In genomic region chr2:147364982-147365907, GRCm38 (mm10) we compare ENCODE assay signal across 8 mouse cellular contexts. TPM values are rescaled to one million over a fixed set of nuclear protein-coding genes. Genes with fewer than 3 reads are reported as not detected.
DNase-seq lines count a peak whose midpoint lies in the region; ATAC-seq and TF ChIP-seq lines count a peak whose summit lies in the region.

No protein-coding gene starts in this region.

- peak overlapping the region; percentile 73 for H3K4me2 ChIP-seq in heart, embryonic 12.5 days
- peak overlapping the region; percentile 58 for H3K4me2 ChIP-seq in heart, postnatal 0 days (ENCODE audit: low read depth, low read length)
- H3K4me2 ChIP-seq in midbrain, embryonic 14.5 days (ENCODE audit: low read length) = peak overlapping the region; percentile 47

- no peaks in the 10 kb centered on the region for H3K36me3 ChIP-seq in heart, embryonic 12.5 days
- no peaks in the 10 kb centered on the region for H3K36me3 ChIP-seq in heart, postnatal 0 days (replicated peaks; ENCODE audit: control insufficient read depth, insufficient read depth, low read length)
- no peaks in the 10 kb centered on the region for H3K36me3 ChIP-seq in midbrain, embryonic 14.5 days (ENCODE audit: control insufficient read depth, insufficient read depth, low read length)

- peaks cover 91% of the 10 kb centered on the region for H3K27me3 ChIP-seq in heart, embryonic 12.5 days (replicated peaks)
- H3K27me3 ChIP-seq in heart, postnatal 0 days (ENCODE audit: control insufficient read depth, insufficient read depth, low read length) = peaks cover 93% of the 10 kb centered on the region
- peaks cover 94% of the 10 kb centered on the region for H3K27me3 ChIP-seq in midbrain, embryonic 14.5 days (ENCODE audit: control insufficient read depth, insufficient read depth, low read length)

- under 1% methylated on average over 70 of the region's 80 CpGs for WGBS in heart, embryonic 12.5 days
- under 1% methylated on average over 50 of the region's 80 CpGs for WGBS in heart, postnatal 0 days
- under 1% methylated on average over 80 of the region's 80 CpGs for whole genome bisulfite sequencing in midbrain, embryonic 14.5 days

- no peak for DNase-seq in heart, adult 9 months (ENCODE audit: low spot score in 2 of 2)
- DNase-seq in adrenal gland, postnatal 25 days = peak; percentile 12
- DNase-seq in heart, postnatal 0 days (ENCODE audit: low spot score) = no peak
- DNase-seq in midbrain, embryonic 14.5 days = peak; percentile 47
- DNase-seq in left cerebral cortex, adult 18-20 months (ENCODE audit: low spot score in 2 of 2) = no peak
- no peak for DNase-seq in Muller cell, postnatal 12 days (ENCODE audit: inconsistent ontology term)
- DNase-seq in natural killer cell, adult 2 months (ENCODE audit: low spot score in 2 of 2) = no peak

- TF ChIP-seq EP300 in heart, postnatal 0 days (IDR thresholded peaks at IDR 0.05; ENCODE audit: low read depth) = no peak

- ATAC-seq in heart, embryonic 12.5 days (ENCODE audit: insufficient number of reproducible peaks, low FRiP score) = peak; percentile 65
- ATAC-seq in heart, postnatal 0 days (ENCODE audit: insufficient read depth, low read depth) = 0 out of 2 replicates have a peak, but pooled peaks have one; percentile 33
- ATAC-seq in midbrain, embryonic 14.5 days (ENCODE audit: low FRiP score, low TSS enrichment) = peak; percentile 38

- peak overlapping the region; percentile 33; the same call in 1 of the 2 replicates for H3K9ac ChIP-seq in heart, embryonic 12.5 days
- H3K9ac ChIP-seq in heart, postnatal 0 days (replicated peaks; ENCODE audit: low read depth, low read length) = no peak overlapping the region
- no peak overlapping the region for H3K9ac ChIP-seq in midbrain, embryonic 14.5 days (replicated peaks; ENCODE audit: low read length)

- H3K27ac ChIP-seq in heart, embryonic 12.5 days (ENCODE audit: poor library complexity, severe bottlenecking) = no peak overlapping the region
- H3K27ac ChIP-seq in heart, postnatal 0 days (ENCODE audit: low read depth) = no peak overlapping the region
- no peak overlapping the region for H3K27ac ChIP-seq in midbrain, embryonic 14.5 days (replicated peaks; ENCODE audit: low read depth, low read length)

- no peaks in the 10 kb centered on the region for H3K9me3 ChIP-seq in heart, embryonic 12.5 days (replicated peaks)
- no peaks in the 10 kb centered on the region for H3K9me3 ChIP-seq in heart, postnatal 0 days (replicated peaks; ENCODE audit: control insufficient read depth, low read length)
- H3K9me3 ChIP-seq in midbrain, embryonic 14.5 days (ENCODE audit: control insufficient read depth, low read length) = peaks cover 6% of the 10 kb centered on the region; the same call in 1 of the 2 replicates

- H3K4me3 ChIP-seq in heart, embryonic 12.5 days = peak overlapping the region; percentile 43
- peak overlapping the region; percentile 40 for H3K4me3 ChIP-seq in heart, postnatal 0 days (ENCODE audit: low read depth, low read length)
- peak overlapping the region; percentile 25 for H3K4me3 ChIP-seq in midbrain, embryonic 14.5 days (replicated peaks; ENCODE audit: low read depth, low read length)

- H3K4me1 ChIP-seq in heart, embryonic 12.5 days (replicated peaks) = peaks cover 23% of the 10 kb centered on the region
- no peaks in the 10 kb centered on the region for H3K4me1 ChIP-seq in heart, postnatal 0 days (ENCODE audit: control insufficient read depth, insufficient read depth)
- 0 out of 2 replicates have a peak, but pooled peaks cover 5% of the 10 kb centered on the region for H3K4me1 ChIP-seq in midbrain, embryonic 14.5 days (ENCODE audit: control insufficient read depth, insufficient read depth, low read length)

- TF ChIP-seq CTCF in heart, postnatal 0 days (IDR thresholded peaks at IDR 0.05; ENCODE audit: low read depth) = no peak

RNA-seq across cellular contexts. Expression of gene Pax1, which starts 3.5 kb away (rescaled TPM):
- polyA plus RNA-seq in heart, embryonic 12.5 days (2016; fragmentation: Nextera tagmentation; extraction: Ambion mirVana) = 0.06 TPM in 1 of 2 replicates, not detected in the other
- total RNA-seq in adrenal gland, postnatal 25 days (2021) = not detected in 2 replicates
- total RNA-seq in heart, postnatal 0 days (2014; rRNA removed; ENCODE audit: low replicate concordance) = 0.04 TPM in 1 of 2 replicates, not detected in the other
- not detected in 2 replicates for polyA plus RNA-seq in heart, postnatal 0 days (2015; fragmentation: Nextera tagmentation; extraction: Ambion mirVana)
- not detected in 2 replicates for polyA plus RNA-seq in midbrain, embryonic 14.5 days (2014; fragmentation: Nextera tagmentation; extraction: Ambion mirVana)
- under 1 TPM in 1 of 2 experiments, not detected in 1; 0.12 TPM for total RNA-seq in left cerebral cortex, adult 18-20 months (2021)

Comparison
In these comparisons a context has a peak if more than half of its experiments do, and no peak if none do; other contexts are left out.
1. DNase-seq: peak in adrenal gland, postnatal 25 days (single experiment) and midbrain, embryonic 14.5 days (single experiment); none in heart, adult 9 months (0 of 2), heart, postnatal 0 days (single experiment), left cerebral cortex, adult 18-20 months (0 of 2), Muller cell, postnatal 12 days (single experiment) and natural killer cell, adult 2 months (0 of 2).
2. Peak in every context shown above with its lines, with median percentiles within 50 percentile points of each other: ATAC-seq, H3K4me2 ChIP-seq and H3K4me3 ChIP-seq.